Mouse (Mus musculus) adrenal gland, postnatal 4 days (tissue): ENCODE results near the gene Pet117. TPM values are rescaled to one million over a fixed set of nuclear protein-coding genes. Genes with fewer than 3 reads are reported as not detected.

Source experiments
- DNase-seq, 2 experiments: peaks; one replicate each; pipeline ENCODE4 v3.0.0; 2021 to 2022; ENCODE audit warnings: low spot score in 2 of 2, mixed read lengths in 2 of 2
- total RNA-seq, 2 experiments: library from RNA; stranded (reverse); gene quantifications; 2 replicates each; pipeline ENCODE4 v1.2.3; 2021

Pet117 gene
- total RNA-seq, 2 experiments from 2014 or later, result 3.4 to 11.8 TPM

GRCm38 (mm10) chr2:144381293-144381692 is 12.5 kb downstream of the Pet117 start:
- no peak for DNase-seq

- no peak for DNase-seq
Measured at GRCm38 (mm10) chr2:144381741-144382140, 12.9 kb downstream of the Pet117 start.

- no peak for DNase-seq
Measured at GRCm38 (mm10) chr2:144382624-144383138, 13.9 kb downstream of the Pet117 start.

- no peak for DNase-seq
Measured at GRCm38 (mm10) chr2:144386296-144386695, 17.5 kb downstream of the Pet117 start.

- DNase-seq, result no peak
Measured at GRCm38 (mm10) chr2:144388416-144388815, 19.6 kb downstream of the Pet117 start.

- no peak for DNase-seq
Measured at GRCm38 (mm10) chr2:144399531-144399930, 30.7 kb downstream of the Pet117 start.

- no peak for DNase-seq
Measured at GRCm38 (mm10) chr2:144400659-144401058, 31.9 kb downstream of the Pet117 start.

- no peak for DNase-seq
Measured at GRCm38 (mm10) chr2:144409037-144409436, 40.2 kb downstream of the Pet117 start.

- DNase-seq, result no peak
Measured at GRCm38 (mm10) chr2:144410603-144411002, 41.8 kb downstream of the Pet117 start.

- DNase-seq, result no peak
Measured at GRCm38 (mm10) chr2:144414646-144415045, 45.9 kb downstream of the Pet117 start.

- DNase-seq, result no peak
Measured at GRCm38 (mm10) chr2:144416859-144417258, 48.1 kb downstream of the Pet117 start.

- DNase-seq, result no peak
Measured at GRCm38 (mm10) chr2:144418062-144418461, 49.3 kb downstream of the Pet117 start.

- no peak for DNase-seq
Measured at GRCm38 (mm10) chr2:144422094-144422675, 53.4 kb downstream of the Pet117 start.

Other genes with a start within 250 kb of the Pet117 start
- 10 to 100 TPM; 16.5 to 17.1 TPM for gene Mgme1, start 98.3 kb upstream of the Pet117 start, total RNA-seq
- 100 to 1,000 TPM; 136 to 138 TPM for gene Snx5, start 98.1 kb upstream of the Pet117 start, total RNA-seq
- gene Ovol2, start 36.9 kb upstream of the Pet117 start, total RNA-seq, result under 1 TPM in 1 of 2 experiments, not detected in 1; 0.50 TPM
- 10 to 100 TPM; 40.4 to 40.5 TPM for gene Kat14, start within 50 bp of the Pet117 start, total RNA-seq
- gene Dzank1, start 158.4 kb downstream of the Pet117 start, total RNA-seq, result 1 to 10 TPM; 4.1 to 5.7 TPM
- 10 to 100 TPM; 30.5 to 31.6 TPM for gene Polr3f, start 158.7 kb downstream of the Pet117 start, total RNA-seq
- 10 to 100 TPM; 36.2 to 37.7 TPM for gene Rbbp9, start 181.9 kb downstream of the Pet117 start, total RNA-seq
- 10 to 100 TPM; 63.6 to 82.4 TPM for gene Sec23b, start 187.2 kb downstream of the Pet117 start, total RNA-seq
- 10 to 100 TPM; 37.4 to 38.3 TPM for gene Smim26, start 225.1 kb downstream of the Pet117 start, total RNA-seq
- 10 to 100 TPM; 25.5 to 26.9 TPM for gene Dtd1, start 230.9 kb downstream of the Pet117 start, total RNA-seq